Mouse (Mus musculus) cerebellum, postnatal 36 days (tissue): ENCODE measurements at regions not wholly inside any gene's neighbourhood (a gene's known extent, or its start where the extent isn't known, plus 50 kb on each side); places are given as distances from the start of the nearest gene placed in this dataset.

Experiments used
- DNase-seq, 2 experiments: peaks; one replicate each; pipeline ENCODE4 v3.0.0; 2021 to 2022; ENCODE audit warnings: mixed read lengths in 2 of 2

GRCm38 (mm10) chr11:18715050-18715850, 303.5 kb downstream of the Meis1 start:
- peak; percentile 17 to 20 for DNase-seq

- DNase-seq: no peak
Observed at GRCm38 (mm10) chr11:18714400-18714799, 304.4 kb downstream of the Meis1 start.

- peak; percentile 82 to 89 for DNase-seq
Observed at GRCm38 (mm10) chr11:18712642-18713053, 306.1 kb downstream of the Meis1 start.

- DNase-seq: no peak
Observed at GRCm38 (mm10) chr11:18709628-18710027, 309.2 kb downstream of the Meis1 start.

GRCm38 (mm10) chr11:18681593-18681992, 337.2 kb downstream of the Meis1 start:
- DNase-seq: no peak

GRCm38 (mm10) chr11:18676876-18677275, 341.9 kb downstream of the Meis1 start:
- DNase-seq: no peak

- DNase-seq: no peak
Observed at GRCm38 (mm10) chr11:18670967-18671366, 347.8 kb downstream of the Meis1 start.

GRCm38 (mm10) chr11:18669322-18669721, 349.5 kb downstream of the Meis1 start:
- no peak for DNase-seq

- DNase-seq: no peak
Observed at GRCm38 (mm10) chr11:18656358-18656757, 362.4 kb downstream of the Meis1 start.

GRCm38 (mm10) chr11:18631975-18632773, 386.6 kb downstream of the Meis1 start:
- peak; percentile 14 for DNase-seq

GRCm38 (mm10) chr11:18631570-18631969, 387.2 kb downstream of the Meis1 start:
- no peak for DNase-seq

GRCm38 (mm10) chr11:18621777-18622176, 397.0 kb downstream of the Meis1 start:
- no peak for DNase-seq

- no peak for DNase-seq
Observed at GRCm38 (mm10) chr11:18604836-18605235, 413.9 kb downstream of the Meis1 start.

GRCm38 (mm10) chr11:18601568-18602182, 417.1 kb downstream of the Meis1 start:
- no peak for DNase-seq

GRCm38 (mm10) chr11:18598349-18598748, 420.4 kb downstream of the Meis1 start:
- DNase-seq: no peak

GRCm38 (mm10) chr11:18596996-18597395, 421.8 kb downstream of the Meis1 start:
- DNase-seq: no peak

- no peak for DNase-seq
Observed at GRCm38 (mm10) chr11:18590487-18590886, 428.3 kb downstream of the Meis1 start.

GRCm38 (mm10) chr11:18586468-18586867, 432.3 kb downstream of the Meis1 start:
- no peak for DNase-seq

- DNase-seq: no peak
Observed at GRCm38 (mm10) chr11:18585031-18585430, 433.8 kb downstream of the Meis1 start.

- no peak for DNase-seq
Observed at GRCm38 (mm10) chr11:18582781-18583161, 436.0 kb downstream of the Meis1 start.

- DNase-seq: peak; percentile 51 to 58
Observed at GRCm38 (mm10) chr11:18581997-18582780, 436.6 kb downstream of the Meis1 start.

- peak; percentile 15 to 16 for DNase-seq
Observed at GRCm38 (mm10) chr11:18581078-18581800, 437.5 kb downstream of the Meis1 start.
